Mouse (Mus musculus): ENCODE data around the gene Zbtb7a. TPM values are rescaled to one million over a fixed set of nuclear protein-coding genes. Genes with fewer than 3 reads are reported as not detected.
"Not testable (repeated sequence)": the region's sequence is repeated elsewhere in the genome, so short reads cannot be mapped to it uniquely, and the experiment has no call there.

Gene Zbtb7a
- polyA plus RNA-seq, 1 experiment from 2014 or later: 15.3 TPM

DNA sequence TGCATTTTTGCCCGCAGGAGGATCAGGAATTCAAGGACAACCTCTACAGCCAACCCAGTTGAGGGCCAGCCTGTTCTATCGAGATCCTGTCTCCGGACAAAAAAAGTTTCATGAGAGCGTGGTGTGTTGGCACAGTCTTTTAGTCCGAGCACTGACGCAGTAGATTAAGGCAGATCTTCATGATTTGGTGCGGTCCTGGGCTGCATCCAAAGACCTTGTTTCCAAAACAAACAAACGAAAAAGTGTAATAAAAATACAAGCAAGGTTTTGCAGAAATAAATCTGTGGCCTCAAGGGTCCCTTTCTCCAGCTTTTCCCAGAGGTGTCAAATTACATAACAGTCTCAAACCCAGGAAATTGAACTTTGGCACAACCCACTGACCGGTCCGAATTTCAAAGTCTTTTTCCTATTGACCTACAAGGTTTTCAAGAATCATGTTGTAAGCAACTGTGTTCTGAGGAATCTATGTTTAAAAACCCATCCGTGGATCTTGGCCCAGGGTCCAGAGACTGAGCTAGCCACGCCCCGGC, 41.0 kb downstream of the Zbtb7a start:
- Histone ChIP-seq H3K4me1 (replicated peaks) (peaks cover 64% of the 10 kb centered on the region), H3K27me3 (no peaks in the 10 kb centered on the region), H3K27ac (replicated peaks) (peak overlapping the region; percentile 90), H3K9me3 (no peaks in the 10 kb centered on the region), H3K9ac (peak overlapping the region; percentile 39), H3K4me2 (peak overlapping the region; percentile 83), H3K4me3 (peak overlapping the region; percentile 89), H3K36me3 (peaks cover 35% of the 10 kb centered on the region)
- ATAC-seq (ENCODE audit: low FRiP score, low read depth): no peak
- 5% methylated on average over 13 of the region's 13 CpGs for WGBS

DNA sequence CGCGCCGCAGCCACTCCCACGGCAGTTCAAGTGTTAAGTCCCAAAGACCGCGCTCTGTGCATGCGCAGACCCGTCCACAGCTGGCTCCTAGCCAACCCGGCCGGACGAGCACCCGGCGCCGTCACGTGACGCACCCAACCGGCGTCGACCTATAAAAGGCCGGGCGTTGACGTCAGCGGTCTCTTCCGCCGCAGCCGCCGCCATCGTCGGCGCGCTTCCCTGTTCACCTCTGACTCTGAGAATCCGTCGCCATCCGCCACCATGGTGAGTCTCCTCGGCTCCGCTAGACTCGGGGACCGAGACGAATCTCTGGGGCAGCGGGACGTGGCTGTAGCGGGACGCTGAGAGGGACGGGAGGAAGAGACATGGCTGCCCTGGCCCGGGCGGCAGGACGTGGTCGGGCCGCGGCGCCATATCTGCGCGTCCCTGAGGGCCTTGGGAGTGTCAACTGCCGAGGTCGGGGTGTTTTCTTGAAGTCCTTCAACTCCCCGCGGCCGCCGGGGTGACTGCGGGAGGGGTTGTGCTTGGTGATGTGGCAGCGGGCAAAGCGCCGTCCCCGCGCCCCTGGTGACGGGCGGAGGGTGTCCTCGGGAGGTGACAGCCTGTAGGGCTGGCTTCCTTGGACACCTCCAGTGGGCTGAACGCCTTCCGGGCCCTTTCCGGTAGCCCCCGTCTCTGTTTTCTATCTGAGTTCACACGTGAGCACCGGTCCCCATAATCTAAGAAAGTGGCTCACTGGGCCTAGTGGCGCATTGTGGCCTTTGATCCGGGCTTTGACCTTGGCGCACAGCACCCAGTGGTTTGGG, 41.6 kb downstream of the Zbtb7a start, which contains the start of gene Eef2:
Eef2 (plus strand) TSS at position 166 of the 806 bp plus-strand sequence.
- H3K36me3 ChIP-seq: peaks cover 42% of the 10 kb centered on the region
- H3K27me3 ChIP-seq: no peaks in the 10 kb centered on the region
- peak within 1 kb of the TSS; percentile 83 for H3K4me2 ChIP-seq
- WGBS: under 1% methylated on average over 77 of the region's 77 CpGs
- peak within 1 kb of the TSS; percentile 89 for H3K4me3 ChIP-seq
- H3K27ac ChIP-seq (replicated peaks): peak within 1 kb of the TSS; percentile 90
- H3K9ac ChIP-seq: peak within 1 kb of the TSS; percentile 91
- no peaks in the 10 kb centered on the region for H3K9me3 ChIP-seq
- ATAC-seq (ENCODE audit: low FRiP score, low read depth): peak; percentile 78
- peaks cover 67% of the 10 kb centered on the region for H3K4me1 ChIP-seq (replicated peaks)

- H3K4me3 ChIP-seq: peak overlapping the region; percentile 89
- 14% methylated on average over 16 of the region's 16 CpGs for WGBS
- H3K4me1 ChIP-seq (replicated peaks): peaks cover 75% of the 10 kb centered on the region
Measured at GRCm38 (mm10) chr10:81177491-81177925, 42.5 kb downstream of the Zbtb7a start.

GRCm38 (mm10) chr10:81177958-81178712, 43.1 kb downstream of the Zbtb7a start:
- 69% methylated on average over 14 of the region's 14 CpGs for WGBS
- peak overlapping the region; percentile 89 for H3K4me3 ChIP-seq

More at GRCm38 (mm10) chr10:81177491-81177925, 42.5 kb downstream of the Zbtb7a start:
- Histone ChIP-seq H3K9ac (peak overlapping the region; percentile 91), H3K27me3 (no peaks in the 10 kb centered on the region), H3K9me3 (no peaks in the 10 kb centered on the region), H3K4me2 (peak overlapping the region; percentile 83), H3K36me3 (peaks cover 50% of the 10 kb centered on the region), H3K27ac (replicated peaks) (peak overlapping the region; percentile 90)
- no peak for ATAC-seq (ENCODE audit: low FRiP score, low read depth)

GRCm38 (mm10) chr10:81178927-81179326, 43.9 kb downstream of the Zbtb7a start:
- peaks cover 69% of the 10 kb centered on the region for H3K4me1 ChIP-seq (replicated peaks)
- no peaks in the 10 kb centered on the region for H3K27me3 ChIP-seq
- 93% methylated on average over 11 of the region's 11 CpGs for WGBS
- H3K27ac ChIP-seq (replicated peaks): no peak overlapping the region
- no peak for ATAC-seq (ENCODE audit: low FRiP score, low read depth)
- 0 out of 2 replicates have a peak overlapping the region, but pooled peaks have one; percentile 83 for H3K4me2 ChIP-seq
- peaks cover 50% of the 10 kb centered on the region for H3K36me3 ChIP-seq
- H3K9me3 ChIP-seq: no peaks in the 10 kb centered on the region
- H3K4me3 ChIP-seq: no peak overlapping the region
- H3K9ac ChIP-seq: no peak overlapping the region

More at GRCm38 (mm10) chr10:81177958-81178712, 43.1 kb downstream of the Zbtb7a start:
- peaks cover 50% of the 10 kb centered on the region for H3K36me3 ChIP-seq
- H3K27ac ChIP-seq (replicated peaks): 0 out of 2 replicates have a peak overlapping the region, but pooled peaks have one; percentile 90
- H3K9ac ChIP-seq: peak overlapping the region; percentile 91
- H3K27me3 ChIP-seq: no peaks in the 10 kb centered on the region
- ATAC-seq (ENCODE audit: low FRiP score, low read depth): no peak
- H3K4me1 ChIP-seq (replicated peaks): peaks cover 71% of the 10 kb centered on the region
- peak overlapping the region; percentile 83 for H3K4me2 ChIP-seq
- no peaks in the 10 kb centered on the region for H3K9me3 ChIP-seq

DNA sequence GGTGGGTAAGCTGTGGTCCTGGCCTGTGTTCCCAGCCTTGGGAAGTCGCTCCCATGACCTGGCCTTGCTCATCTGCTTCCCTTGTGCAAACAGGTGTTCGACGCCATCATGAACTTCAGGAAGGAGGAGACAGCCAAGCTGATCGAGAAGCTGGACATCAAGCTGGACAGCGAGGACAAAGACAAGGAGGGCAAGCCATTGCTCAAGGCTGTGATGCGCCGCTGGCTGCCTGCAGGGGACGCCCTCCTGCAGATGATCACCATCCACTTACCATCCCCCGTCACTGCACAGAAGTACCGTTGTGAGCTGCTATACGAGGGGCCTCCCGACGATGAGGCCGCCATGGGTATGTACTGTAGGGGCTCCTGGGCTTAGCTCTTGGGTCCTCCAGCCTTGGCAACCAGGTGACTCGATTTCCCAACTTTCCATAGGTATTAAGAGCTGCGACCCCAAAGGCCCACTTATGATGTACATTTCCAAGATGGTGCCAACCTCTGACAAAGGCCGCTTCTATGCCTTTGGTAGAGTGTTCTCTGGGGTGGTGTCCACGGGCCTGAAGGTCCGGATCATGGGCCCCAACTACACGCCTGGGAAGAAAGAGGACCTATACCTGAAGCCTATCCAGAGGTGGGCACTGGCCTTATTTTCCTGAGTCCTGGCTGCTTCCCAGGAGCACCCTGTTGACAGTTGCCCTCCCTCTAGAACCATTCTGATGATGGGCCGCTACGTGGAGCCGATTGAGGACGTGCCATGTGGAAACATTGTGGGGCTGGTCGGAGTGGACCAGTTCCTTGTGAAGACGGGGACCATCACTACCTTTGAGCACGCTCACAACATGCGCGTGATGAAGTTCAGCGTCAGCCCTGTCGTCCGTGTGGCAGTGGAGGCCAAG, 44.7 kb downstream of the Zbtb7a start:
- WGBS: 89% methylated on average over 32 of the region's 32 CpGs
- no peak for ATAC-seq (ENCODE audit: low FRiP score, low read depth)
- H3K4me2 ChIP-seq: no peak overlapping the region
- peaks cover 68% of the 10 kb centered on the region for H3K4me1 ChIP-seq (replicated peaks)
- peaks cover 57% of the 10 kb centered on the region for H3K36me3 ChIP-seq
- H3K4me3 ChIP-seq: no peak overlapping the region
- no peak overlapping the region for H3K27ac ChIP-seq (replicated peaks)
- no peak overlapping the region for H3K9ac ChIP-seq
- H3K27me3 ChIP-seq: no peaks in the 10 kb centered on the region
- H3K9me3 ChIP-seq: no peaks in the 10 kb centered on the region

DNA sequence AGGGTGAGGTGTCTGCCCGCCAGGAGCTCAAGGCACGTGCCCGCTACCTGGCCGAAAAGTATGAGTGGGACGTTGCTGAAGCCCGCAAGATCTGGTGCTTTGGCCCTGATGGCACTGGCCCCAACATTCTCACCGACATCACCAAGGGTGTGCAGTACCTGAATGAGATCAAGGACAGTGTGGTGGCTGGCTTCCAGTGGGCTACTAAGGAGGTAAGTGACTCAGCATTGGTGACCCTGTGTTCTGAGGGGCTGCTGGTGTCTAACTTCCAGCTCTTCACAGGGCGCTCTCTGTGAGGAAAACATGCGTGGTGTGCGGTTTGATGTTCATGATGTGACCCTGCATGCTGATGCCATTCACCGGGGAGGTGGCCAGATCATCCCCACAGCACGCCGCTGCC, 45.9 kb downstream of the Zbtb7a start:
- H3K4me1 ChIP-seq (replicated peaks): peaks cover 63% of the 10 kb centered on the region

GRCm38 (mm10) chr10:81181860-81182259, 46.8 kb downstream of the Zbtb7a start:
- H3K9me3 ChIP-seq; H3K4me2 ChIP-seq; H3K4me3 ChIP-seq; H3K27me3 ChIP-seq; H3K27ac ChIP-seq (replicated peaks); H3K9ac ChIP-seq; ATAC-seq (ENCODE audit: low FRiP score, low read depth): not testable (repeated sequence)
- peaks cover 59% of the 10 kb centered on the region for H3K4me1 ChIP-seq (replicated peaks)
- WGBS: 82% methylated on average over 12 of the region's 12 CpGs
- H3K36me3 ChIP-seq: peaks cover 68% of the 10 kb centered on the region

More for the DNA sequence above, 45.9 kb downstream of the Zbtb7a start:
- no peak overlapping the region for H3K27ac ChIP-seq (replicated peaks)
- H3K36me3 ChIP-seq: peaks cover 68% of the 10 kb centered on the region
- no peak overlapping the region for H3K4me2 ChIP-seq
- WGBS: 95% methylated on average over 13 of the region's 13 CpGs
- no peak for ATAC-seq (ENCODE audit: low FRiP score, low read depth)
- H3K4me3 ChIP-seq: no peak overlapping the region
- H3K9me3 ChIP-seq: no peaks in the 10 kb centered on the region
- H3K27me3 ChIP-seq: no peaks in the 10 kb centered on the region
- H3K9ac ChIP-seq: no peak overlapping the region

- Histone ChIP-seq H3K27me3 (no peaks in the 10 kb centered on the region), H3K27ac (replicated peaks) (peak within 1 kb of the TSS; percentile 87), H3K36me3 (peaks cover 70% of the 10 kb centered on the region), H3K4me2 (peak within 1 kb of the TSS; percentile 66), H3K4me1 (replicated peaks) (peaks cover 54% of the 10 kb centered on the region), H3K4me3 (peak within 1 kb of the TSS; percentile 52), H3K9me3 (no peaks in the 10 kb centered on the region), H3K9ac (peak within 1 kb of the TSS; percentile 63)
- 5% methylated on average over 53 of the region's 53 CpGs for WGBS
- ATAC-seq (ENCODE audit: low FRiP score, low read depth): peak; percentile 96
Measured at GRCm38 (mm10) chr10:81182336-81183333, 47.6 kb downstream of the Zbtb7a start, which contains the start of gene Dapk3. TSS of gene Dapk3 (plus strand) at chr10:81183005.

GRCm38 (mm10) chr10:81183805-81184204, 48.8 kb downstream of the Zbtb7a start, which contains the start of gene 4930442H23Rik:
TSS of gene 4930442H23Rik (minus strand) at chr10:81183849.
- no peaks in the 10 kb centered on the region for H3K27me3 ChIP-seq
- no peaks in the 10 kb centered on the region for H3K9me3 ChIP-seq
- H3K4me3 ChIP-seq: peak within 1 kb of the TSS; percentile 52
- H3K4me1 ChIP-seq (replicated peaks): peaks cover 42% of the 10 kb centered on the region
- peak within 1 kb of the TSS; percentile 66 for H3K4me2 ChIP-seq
- no peak for ATAC-seq (ENCODE audit: low FRiP score, low read depth)
- H3K9ac ChIP-seq: peak within 1 kb of the TSS; percentile 63
- WGBS: 89% methylated on average over 5 of the region's 5 CpGs
- H3K36me3 ChIP-seq: peaks cover 63% of the 10 kb centered on the region
- H3K27ac ChIP-seq (replicated peaks): peak within 1 kb of the TSS; percentile 87

Measured in hindbrain, embryonic 15.5 days (tissue).